In the genomic region with DNA sequence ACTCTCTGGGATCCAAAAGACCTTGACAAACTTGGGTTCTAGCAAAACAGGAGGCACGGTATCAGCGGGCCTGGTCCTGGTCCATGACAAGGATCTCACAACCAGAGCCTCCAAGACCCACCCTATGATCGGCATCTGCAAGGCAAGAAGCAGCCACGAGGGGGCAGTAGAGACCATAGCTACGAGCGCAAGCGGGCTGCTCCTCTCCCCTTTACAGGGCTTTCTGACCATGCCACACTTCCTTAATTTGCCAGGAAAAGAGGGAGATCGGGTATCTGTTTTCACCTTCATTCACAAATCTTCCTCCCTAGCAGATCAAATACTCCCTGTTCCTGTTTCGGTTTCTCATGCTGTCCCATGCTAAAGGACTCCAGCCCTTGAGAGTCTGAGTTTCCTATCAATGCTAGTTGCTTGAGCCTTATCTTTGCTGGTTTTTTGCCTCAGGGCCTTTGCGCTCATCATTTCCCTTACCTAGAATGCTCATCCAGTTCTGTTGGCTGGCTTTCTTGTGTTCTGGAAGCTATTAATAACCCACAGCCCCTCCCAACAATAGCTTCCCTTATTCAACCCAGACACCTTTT, we compare ENCODE assay signal across 8 mouse cellular contexts. TPM values are rescaled to one million over a fixed set of nuclear protein-coding genes. Genes with fewer than 3 reads are reported as not detected.
DNase-seq lines count a peak whose midpoint lies in the region; ATAC-seq and TF ChIP-seq lines count a peak whose summit lies in the region.

No protein-coding gene starts in this region.

- 13% methylated on average over 10 of the region's 10 CpGs for WGBS in forebrain, embryonic 14.5 days
- WGBS in liver, embryonic 15.5 days (ENCODE audit: insufficient replicate concordance) = 4% methylated on average over 10 of the region's 10 CpGs
- WGBS in neural tube, embryonic 12.5 days = 14% methylated on average over 10 of the region's 10 CpGs
- 8% methylated on average over 10 of the region's 10 CpGs for WGBS in stomach, postnatal 0 days

- H3K4me3 ChIP-seq in ES-Bruce4 (ENCODE audit: low read depth, low read length) = no peak overlapping the region
- no peak overlapping the region for H3K4me3 ChIP-seq in forebrain, embryonic 14.5 days (ENCODE audit: low read depth, low read length)
- H3K4me3 ChIP-seq in liver, embryonic 15.5 days (replicated peaks) = peak overlapping the region; percentile 31
- no peak overlapping the region for H3K4me3 ChIP-seq in neural tube, embryonic 12.5 days
- H3K4me3 ChIP-seq in stomach, postnatal 0 days (ENCODE audit: low read depth, low read length) = no peak overlapping the region

- no peaks in the 10 kb centered on the region for H3K27me3 ChIP-seq in ES-Bruce4 (ENCODE audit: control insufficient read depth, insufficient read depth, low read length, poor library complexity, severe bottlenecking)
- no peaks in the 10 kb centered on the region for H3K27me3 ChIP-seq in forebrain, embryonic 14.5 days (replicated peaks; ENCODE audit: control insufficient read depth, insufficient read depth, low read length)
- H3K27me3 ChIP-seq in liver, embryonic 15.5 days = peaks cover 62% of the 10 kb centered on the region
- H3K27me3 ChIP-seq in neural tube, embryonic 12.5 days (replicated peaks) = no peaks in the 10 kb centered on the region
- H3K27me3 ChIP-seq in stomach, postnatal 0 days (ENCODE audit: control insufficient read depth, insufficient read depth, low read length) = no peaks in the 10 kb centered on the region

- no peaks in the 10 kb centered on the region for H3K36me3 ChIP-seq in ES-Bruce4 (ENCODE audit: control insufficient read depth, insufficient read depth, low read length, poor library complexity, severe bottlenecking)
- no peaks in the 10 kb centered on the region for H3K36me3 ChIP-seq in forebrain, embryonic 14.5 days (ENCODE audit: control insufficient read depth, insufficient read depth, low read length)
- H3K36me3 ChIP-seq in liver, embryonic 15.5 days (replicated peaks) = no peaks in the 10 kb centered on the region
- H3K36me3 ChIP-seq in neural tube, embryonic 12.5 days = no peaks in the 10 kb centered on the region
- H3K36me3 ChIP-seq in stomach, postnatal 0 days (ENCODE audit: control insufficient read depth, insufficient read depth, low read length) = no peaks in the 10 kb centered on the region

- H3K4me2 ChIP-seq in forebrain, embryonic 14.5 days (ENCODE audit: low read length) = no peak overlapping the region
- peak overlapping the region; percentile 54 for H3K4me2 ChIP-seq in liver, embryonic 15.5 days
- H3K4me2 ChIP-seq in neural tube, embryonic 12.5 days (replicated peaks) = no peak overlapping the region
- no peak overlapping the region for H3K4me2 ChIP-seq in stomach, postnatal 0 days (replicated peaks; ENCODE audit: low read depth)

- peak; percentile 86 for ATAC-seq in forebrain, embryonic 14.5 days
- ATAC-seq in liver, embryonic 15.5 days (ENCODE audit: insufficient read depth) = 0 out of 2 replicates have a peak, but pooled peaks have one; percentile 33
- peak; percentile 67; the same call in 1 of the 2 replicates for ATAC-seq in neural tube, embryonic 12.5 days (ENCODE audit: low FRiP score, low read depth)
- no peak; the same call in 1 of the 2 replicates for ATAC-seq in stomach, postnatal 0 days (ENCODE audit: low FRiP score, low TSS enrichment)

- no peak for TF ChIP-seq POLR2A in ES-Bruce4 (IDR thresholded peaks at IDR 0.05; ENCODE audit: insufficient read depth, low read length)

- intact Hi-C loops in heart, postnatal 10 days (cut with DNase I) = loop anchor here (1.0 to 5.0 kb wide), 3 partner anchors 42 to 135 kb away; no protein-coding TSS in a partner anchor

- TF ChIP-seq CTCF in ES-Bruce4 (IDR thresholded peaks at IDR 0.05; ENCODE audit: low read depth, low read length) = peak; percentile 99
- TF ChIP-seq CTCF in stomach, postnatal 0 days (IDR thresholded peaks at IDR 0.05; ENCODE audit: low read depth) = peak; percentile 99

- no peak overlapping the region for H3K9ac ChIP-seq in ES-Bruce4 (ENCODE audit: low read depth, poor library complexity, severe bottlenecking)
- 0 out of 2 replicates have a peak overlapping the region, but pooled peaks have one; percentile 3 for H3K9ac ChIP-seq in forebrain, embryonic 14.5 days (ENCODE audit: low read length)
- H3K9ac ChIP-seq in liver, embryonic 15.5 days = no peak overlapping the region
- H3K9ac ChIP-seq in neural tube, embryonic 12.5 days = no peak overlapping the region
- no peak overlapping the region for H3K9ac ChIP-seq in stomach, postnatal 0 days (ENCODE audit: low read length)

- no peak overlapping the region for H3K27ac ChIP-seq in ES-Bruce4 (ENCODE audit: insufficient read depth, low read length)
- no peak overlapping the region for H3K27ac ChIP-seq in forebrain, embryonic 14.5 days (ENCODE audit: low read depth, low read length)
- H3K27ac ChIP-seq in liver, embryonic 15.5 days (replicated peaks) = no peak overlapping the region
- H3K27ac ChIP-seq in neural tube, embryonic 12.5 days = no peak overlapping the region
- no peak overlapping the region for H3K27ac ChIP-seq in stomach, postnatal 0 days (replicated peaks)

- H3K9me3 ChIP-seq in ES-Bruce4 (replicated peaks; ENCODE audit: control insufficient read depth, insufficient read depth, low read length, poor library complexity, severe bottlenecking) = no peaks in the 10 kb centered on the region
- H3K9me3 ChIP-seq in forebrain, embryonic 14.5 days (replicated peaks; ENCODE audit: control insufficient read depth, low read length) = no peaks in the 10 kb centered on the region
- H3K9me3 ChIP-seq in liver, embryonic 15.5 days (replicated peaks) = no peaks in the 10 kb centered on the region
- no peaks in the 10 kb centered on the region for H3K9me3 ChIP-seq in neural tube, embryonic 12.5 days
- H3K9me3 ChIP-seq in stomach, postnatal 0 days (ENCODE audit: control insufficient read depth, low read length) = no peaks in the 10 kb centered on the region

- TF ChIP-seq EP300 in ES-Bruce4 (IDR thresholded peaks at IDR 0.05; ENCODE audit: insufficient read depth, low read depth, low read length) = peak; percentile 48; the same call in 1 of the 2 replicates
- no peak for TF ChIP-seq EP300 in stomach, postnatal 0 days (optimal IDR thresholded peaks at IDR 0.05)

- DNase-seq in cerebellum, adult 11-12 months = peak; percentile 86
- DNase-seq in forebrain, embryonic 14.5 days (ENCODE audit: low spot score) = peak; percentile 93
- DNase-seq in heart, postnatal 10 days = peak; percentile 94 to 97
- peak; percentile 91 to 97 for DNase-seq in kidney, postnatal 36 days
- DNase-seq in stomach, postnatal 0 days (ENCODE audit: low spot score) = peak; percentile 93

- peaks cover 11% of the 10 kb centered on the region for H3K4me1 ChIP-seq in ES-Bruce4 (ENCODE audit: control insufficient read depth, insufficient read depth, low read length)
- peaks cover 3% of the 10 kb centered on the region; the same call in 1 of the 2 replicates for H3K4me1 ChIP-seq in forebrain, embryonic 14.5 days (ENCODE audit: control insufficient read depth, insufficient read depth, low read length)
- peaks cover 55% of the 10 kb centered on the region for H3K4me1 ChIP-seq in liver, embryonic 15.5 days (replicated peaks)
- peaks cover 24% of the 10 kb centered on the region for H3K4me1 ChIP-seq in neural tube, embryonic 12.5 days
- no peaks in the 10 kb centered on the region for H3K4me1 ChIP-seq in stomach, postnatal 0 days (replicated peaks; ENCODE audit: control insufficient read depth, insufficient read depth)

RNA-seq across cellular contexts. Expression of a gene that starts 6.9 kb away (rescaled TPM):
- 15.4 and 16.5 TPM in 2 replicates for polyA plus RNA-seq in ES-Bruce4 (2011; ENCODE audit: insufficient read depth, insufficient read length, low read depth, missing spikeins)
- polyA plus RNA-seq in forebrain, embryonic 14.5 days (2014; fragmentation: Nextera tagmentation; extraction: Ambion mirVana) = 0.85 and 1.3 TPM in 2 replicates
- total RNA-seq in heart, postnatal 10 days (2021) = 10 to 100 TPM; 15.4 to 17.3 TPM
- polyA plus RNA-seq in liver, embryonic 15.5 days (2015; fragmentation: Nextera tagmentation; extraction: Ambion mirVana) = 0.74 and 0.77 TPM in 2 replicates
- polyA plus RNA-seq in neural tube, embryonic 12.5 days (2016; fragmentation: Nextera tagmentation; extraction: Ambion mirVana) = 4.7 and 4.8 TPM in 2 replicates
- polyA plus RNA-seq in stomach, postnatal 0 days (2015; fragmentation: Nextera tagmentation; extraction: Ambion mirVana) = 16.3 and 19.1 TPM in 2 replicates

RNA-seq across cellular contexts. Expression of a gene that starts 14.7 kb away (rescaled TPM):
- polyA plus RNA-seq in ES-Bruce4 (2011; ENCODE audit: insufficient read depth, insufficient read length, low read depth, missing spikeins) = 43.8 and 45.3 TPM in 2 replicates
- polyA plus RNA-seq in forebrain, embryonic 14.5 days (2014; fragmentation: Nextera tagmentation; extraction: Ambion mirVana) = 18.7 and 19.1 TPM in 2 replicates
- total RNA-seq in heart, postnatal 10 days (2021) = 10 to 100 TPM; 36.9 to 40.7 TPM
- polyA plus RNA-seq in liver, embryonic 15.5 days (2015; fragmentation: Nextera tagmentation; extraction: Ambion mirVana) = 161 and 198 TPM in 2 replicates
- polyA plus RNA-seq in neural tube, embryonic 12.5 days (2016; fragmentation: Nextera tagmentation; extraction: Ambion mirVana) = 20.6 and 23.3 TPM in 2 replicates
- polyA plus RNA-seq in stomach, postnatal 0 days (2015; fragmentation: Nextera tagmentation; extraction: Ambion mirVana) = 35.5 and 42.7 TPM in 2 replicates

RNA-seq across cellular contexts. Expression of a gene that starts 21.5 kb away (rescaled TPM):
- 1.0 and 2.1 TPM in 2 replicates for polyA plus RNA-seq in ES-Bruce4 (2011; ENCODE audit: insufficient read depth, insufficient read length, low read depth, missing spikeins)
- 0.66 and 1.0 TPM in 2 replicates for polyA plus RNA-seq in forebrain, embryonic 14.5 days (2014; fragmentation: Nextera tagmentation; extraction: Ambion mirVana)
- total RNA-seq in heart, postnatal 10 days (2021) = under 1 TPM; 0.41 to 0.79 TPM
- 0.64 TPM in 2 replicates for polyA plus RNA-seq in liver, embryonic 15.5 days (2015; fragmentation: Nextera tagmentation; extraction: Ambion mirVana)
- 0.84 and 1.5 TPM in 2 replicates for polyA plus RNA-seq in neural tube, embryonic 12.5 days (2016; fragmentation: Nextera tagmentation; extraction: Ambion mirVana)
- 1.3 and 1.4 TPM in 2 replicates for polyA plus RNA-seq in stomach, postnatal 0 days (2015; fragmentation: Nextera tagmentation; extraction: Ambion mirVana)

RNA-seq across cellular contexts. Expression of a gene that starts 23.5 kb away (rescaled TPM):
- polyA plus RNA-seq in ES-Bruce4 (2011; ENCODE audit: insufficient read depth, insufficient read length, low read depth, missing spikeins) = 18.6 and 21.1 TPM in 2 replicates
- 17.4 and 18.7 TPM in 2 replicates for polyA plus RNA-seq in forebrain, embryonic 14.5 days (2014; fragmentation: Nextera tagmentation; extraction: Ambion mirVana)
- 10 to 100 TPM; 13.0 to 16.2 TPM for total RNA-seq in heart, postnatal 10 days (2021)
- polyA plus RNA-seq in liver, embryonic 15.5 days (2015; fragmentation: Nextera tagmentation; extraction: Ambion mirVana) = 12.3 and 12.8 TPM in 2 replicates
- polyA plus RNA-seq in neural tube, embryonic 12.5 days (2016; fragmentation: Nextera tagmentation; extraction: Ambion mirVana) = 12.6 and 15.8 TPM in 2 replicates
- polyA plus RNA-seq in stomach, postnatal 0 days (2015; fragmentation: Nextera tagmentation; extraction: Ambion mirVana) = 13.3 and 14.7 TPM in 2 replicates

RNA-seq across cellular contexts. Expression of a gene that starts 25.4 kb away (rescaled TPM):
- 25.8 and 29.7 TPM in 2 replicates for polyA plus RNA-seq in ES-Bruce4 (2011; ENCODE audit: insufficient read depth, insufficient read length, low read depth, missing spikeins)
- polyA plus RNA-seq in forebrain, embryonic 14.5 days (2014; fragmentation: Nextera tagmentation; extraction: Ambion mirVana) = 2.6 and 3.3 TPM in 2 replicates
- total RNA-seq in heart, postnatal 10 days (2021) = 1 to 10 TPM; 3.9 to 5.7 TPM
- polyA plus RNA-seq in liver, embryonic 15.5 days (2015; fragmentation: Nextera tagmentation; extraction: Ambion mirVana) = 3.2 and 4.2 TPM in 2 replicates
- polyA plus RNA-seq in neural tube, embryonic 12.5 days (2016; fragmentation: Nextera tagmentation; extraction: Ambion mirVana) = 7.2 and 7.5 TPM in 2 replicates
- 7.2 and 8.0 TPM in 2 replicates for polyA plus RNA-seq in stomach, postnatal 0 days (2015; fragmentation: Nextera tagmentation; extraction: Ambion mirVana)
